Mouse (Mus musculus) liver, embryonic 12.5 days (tissue): Measurements from ENCODE around the gene Vwc2l. TPM values are rescaled to one million over a fixed set of nuclear protein-coding genes. Genes with fewer than 3 reads are reported as not detected.

Experiments used
- ATAC-seq: fragments of 200-750 bp; cut with Nextera tagmentation; 2 replicates; pipeline ENCODE4 v1.8.0; 2017; ENCODE audit warnings: moderate number of reproducible peaks, mild to moderate bottlenecking, moderate library complexity
- H3K27ac ChIP-seq: fragments of 300-500 bp; sonication (generic); 2 replicates; pipeline ENCODE4 v1.5.1; 2016; ENCODE audit warnings: mild to moderate bottlenecking
- H3K27me3 ChIP-seq: fragments of 300-500 bp; sonication (generic); replicated peaks from 2 replicates; pipeline ENCODE4 v1.6.1; 2016; ENCODE audit warnings: mild to moderate bottlenecking, moderate library complexity
- H3K36me3 ChIP-seq: fragments of 300-500 bp; sonication (generic); 2 replicates; pipeline ENCODE4 v1.6.1; 2016; ENCODE audit warnings: mild to moderate bottlenecking, moderate library complexity
- H3K4me1 ChIP-seq: fragments of 300-500 bp; sonication (generic); 2 replicates; pipeline ENCODE4 v1.6.1; 2016
- H3K4me2 ChIP-seq: fragments of 300-500 bp; sonication (generic); 2 replicates; pipeline ENCODE4 v1.6.1; 2016; ENCODE audit warnings: mild to moderate bottlenecking, moderate library complexity
- H3K4me3 ChIP-seq: fragments of 300-500 bp; sonication (generic); 2 replicates; pipeline ENCODE4 v1.5.1; 2016; ENCODE audit warnings: mild to moderate bottlenecking, moderate library complexity
- H3K9ac ChIP-seq: fragments of 300-500 bp; sonication (generic); 2 replicates; pipeline ENCODE4 v1.6.1; 2016; ENCODE audit warnings: mild to moderate bottlenecking, moderate library complexity
- H3K9me3 ChIP-seq: fragments of 300-500 bp; sonication (generic); replicated peaks from 2 replicates; pipeline ENCODE4 v1.6.1; 2016; ENCODE audit warnings: mild to moderate bottlenecking, moderate library complexity
- WGBS: fragments of 180-500 bp; shearing (Covaris S2); methylation state at CpG from one replicate; pipeline ENCODE4 v1.1.7; 2016; ENCODE audit not compliant: insufficient replicate concordance; 5-methylcytosine and 5-hydroxymethylcytosine counted together
- polyA plus RNA-seq: library from polyadenylated mRNA; unstranded; fragments of >200 nt; fragmentation: Nextera tagmentation; extraction: Ambion mirVana; gene quantifications from 2 replicates; pipeline ENCODE4 v1.2.1, GENCODE M21; 2016

Vwc2l gene
- polyA plus RNA-seq = 0.02 TPM in 1 of 2 replicates, not detected in the other

GRCm38 (mm10) chr1:70725655-70726066, at the start of gene Vwc2l:
TSS of gene Vwc2l (plus strand) at chr1:70725715.
- Histone ChIP-seq H3K36me3 (no peaks in the 10 kb centered on the region), H3K4me3 (no peak within 1 kb of the TSS), H3K9me3 (no peaks in the 10 kb centered on the region), H3K27me3 (no peaks in the 10 kb centered on the region), H3K9ac (no peak within 1 kb of the TSS), H3K4me2 (no peak within 1 kb of the TSS), H3K27ac (no peak within 1 kb of the TSS), H3K4me1 (no peaks in the 10 kb centered on the region)
- ATAC-seq = no peak
- WGBS = 8% methylated on average over 13 of the region's 13 CpGs

- Histone ChIP-seq H3K4me2 (no peak overlapping the region), H3K4me3 (no peak overlapping the region), H3K4me1 (no peaks in the 10 kb centered on the region), H3K27ac (no peak overlapping the region), H3K9me3 (no peaks in the 10 kb centered on the region), H3K27me3 (no peaks in the 10 kb centered on the region), H3K9ac (no peak overlapping the region), H3K36me3 (no peaks in the 10 kb centered on the region)
- 59% methylated on average over 2 of the region's 2 CpGs for WGBS
- no peak for ATAC-seq
These were observed 33.0 kb upstream of the Vwc2l start for GRCm38 (mm10) chr1:70692529-70692928.

- no peak overlapping the region for H3K27ac ChIP-seq
- H3K4me2 ChIP-seq = no peak overlapping the region
- WGBS = 61% methylated on average over 5 of the region's 5 CpGs
- no peak for ATAC-seq
- no peaks in the 10 kb centered on the region for H3K4me1 ChIP-seq
- H3K36me3 ChIP-seq = no peaks in the 10 kb centered on the region
- H3K9me3 ChIP-seq = no peaks in the 10 kb centered on the region
- H3K27me3 ChIP-seq = no peaks in the 10 kb centered on the region
- no peak overlapping the region for H3K9ac ChIP-seq
- H3K4me3 ChIP-seq = no peak overlapping the region
These were observed 25.2 kb upstream of the Vwc2l start for GRCm38 (mm10) chr1:70700270-70700669.

GRCm38 (mm10) chr1:70703934-70704333, 21.6 kb upstream of the Vwc2l start:
- no peaks in the 10 kb centered on the region for H3K36me3 ChIP-seq
- no peaks in the 10 kb centered on the region for H3K4me1 ChIP-seq
- H3K27ac ChIP-seq = no peak overlapping the region
- no peak for ATAC-seq
- 59% methylated on average over 3 of the region's 3 CpGs for WGBS
- no peaks in the 10 kb centered on the region for H3K9me3 ChIP-seq
- H3K27me3 ChIP-seq = no peaks in the 10 kb centered on the region
- H3K9ac ChIP-seq = no peak overlapping the region
- no peak overlapping the region for H3K4me3 ChIP-seq
- H3K4me2 ChIP-seq = no peak overlapping the region

GRCm38 (mm10) chr1:70705821-70706220, 19.7 kb upstream of the Vwc2l start:
- Histone ChIP-seq H3K27ac (no peak overlapping the region), H3K4me2 (no peak overlapping the region), H3K27me3 (no peaks in the 10 kb centered on the region), H3K9ac (no peak overlapping the region), H3K4me3 (no peak overlapping the region), H3K36me3 (no peaks in the 10 kb centered on the region), H3K9me3 (no peaks in the 10 kb centered on the region), H3K4me1 (no peaks in the 10 kb centered on the region)
- 64% methylated on average over 3 of the region's 3 CpGs for WGBS
- ATAC-seq = no peak

GRCm38 (mm10) chr1:70725045-70725444, 470 bp upstream of the Vwc2l start:
- no peaks in the 10 kb centered on the region for H3K4me1 ChIP-seq
- no peaks in the 10 kb centered on the region for H3K36me3 ChIP-seq
- no peak overlapping the region for H3K27ac ChIP-seq
- no peaks in the 10 kb centered on the region for H3K27me3 ChIP-seq
- H3K4me3 ChIP-seq = no peak overlapping the region
- no peaks in the 10 kb centered on the region for H3K9me3 ChIP-seq
- 56% methylated on average over 5 of the region's 5 CpGs for WGBS
- no peak for ATAC-seq
- no peak overlapping the region for H3K4me2 ChIP-seq
- H3K9ac ChIP-seq = no peak overlapping the region

- no peak for ATAC-seq
- H3K4me1 ChIP-seq = no peaks in the 10 kb centered on the region
- H3K9ac ChIP-seq = no peak overlapping the region
- no peaks in the 10 kb centered on the region for H3K9me3 ChIP-seq
- no peaks in the 10 kb centered on the region for H3K36me3 ChIP-seq
- no peak overlapping the region for H3K4me3 ChIP-seq
- H3K4me2 ChIP-seq = no peak overlapping the region
- H3K27me3 ChIP-seq = no peaks in the 10 kb centered on the region
- no peak overlapping the region for H3K27ac ChIP-seq
These were observed 61.6 kb downstream of the Vwc2l start for GRCm38 (mm10) chr1:70787146-70787545.

GRCm38 (mm10) chr1:70791636-70792035, 66.1 kb downstream of the Vwc2l start:
- no peak overlapping the region for H3K9ac ChIP-seq
- no peaks in the 10 kb centered on the region for H3K36me3 ChIP-seq
- H3K4me1 ChIP-seq = no peaks in the 10 kb centered on the region
- ATAC-seq = no peak
- H3K9me3 ChIP-seq = no peaks in the 10 kb centered on the region
- no peak overlapping the region for H3K4me2 ChIP-seq
- H3K27ac ChIP-seq = no peak overlapping the region
- H3K4me3 ChIP-seq = no peak overlapping the region
- no peaks in the 10 kb centered on the region for H3K27me3 ChIP-seq
- 74% methylated on average over 5 of the region's 5 CpGs for WGBS

GRCm38 (mm10) chr1:70795094-70795493, 69.6 kb downstream of the Vwc2l start:
- WGBS = 55% methylated on average over 4 of the region's 4 CpGs
- Histone ChIP-seq H3K4me1 (no peaks in the 10 kb centered on the region), H3K4me2 (no peak overlapping the region), H3K36me3 (no peaks in the 10 kb centered on the region), H3K9ac (no peak overlapping the region), H3K27ac (no peak overlapping the region), H3K9me3 (no peaks in the 10 kb centered on the region), H3K27me3 (no peaks in the 10 kb centered on the region), H3K4me3 (no peak overlapping the region)
- no peak for ATAC-seq

- Histone ChIP-seq H3K27ac (no peak overlapping the region), H3K4me1 (no peaks in the 10 kb centered on the region), H3K4me3 (no peak overlapping the region), H3K27me3 (no peaks in the 10 kb centered on the region), H3K9me3 (no peaks in the 10 kb centered on the region), H3K9ac (no peak overlapping the region), H3K36me3 (no peaks in the 10 kb centered on the region), H3K4me2 (no peak overlapping the region)
- WGBS = 49% methylated on average over 3 of the region's 3 CpGs
- no peak for ATAC-seq
These were observed 77.9 kb downstream of the Vwc2l start for GRCm38 (mm10) chr1:70803401-70803800.

- Histone ChIP-seq H3K27ac (no peak overlapping the region), H3K27me3 (no peaks in the 10 kb centered on the region), H3K4me2 (no peak overlapping the region), H3K4me3 (no peak overlapping the region), H3K4me1 (no peaks in the 10 kb centered on the region), H3K9me3 (no peaks in the 10 kb centered on the region), H3K36me3 (no peaks in the 10 kb centered on the region), H3K9ac (no peak overlapping the region)
- ATAC-seq = no peak
- WGBS = 38% methylated on average over 2 of the region's 2 CpGs
These were observed 97.6 kb downstream of the Vwc2l start for GRCm38 (mm10) chr1:70823111-70823510.

- no peak for ATAC-seq
- Histone ChIP-seq H3K9me3 (no peaks in the 10 kb centered on the region), H3K27ac (no peak overlapping the region), H3K36me3 (no peaks in the 10 kb centered on the region), H3K4me1 (no peaks in the 10 kb centered on the region), H3K9ac (no peak overlapping the region), H3K4me2 (no peak overlapping the region), H3K4me3 (no peak overlapping the region), H3K27me3 (no peaks in the 10 kb centered on the region)
- 70% methylated on average over 3 of the region's 3 CpGs for WGBS
These were observed 107.7 kb downstream of the Vwc2l start for GRCm38 (mm10) chr1:70833262-70833661.

- Histone ChIP-seq H3K4me1 (no peaks in the 10 kb centered on the region), H3K27me3 (no peaks in the 10 kb centered on the region), H3K4me2 (no peak overlapping the region), H3K27ac (no peak overlapping the region), H3K9me3 (no peaks in the 10 kb centered on the region), H3K9ac (no peak overlapping the region), H3K4me3 (no peak overlapping the region), H3K36me3 (no peaks in the 10 kb centered on the region)
- 67% methylated on average over 7 of the region's 7 CpGs for WGBS
- no peak for ATAC-seq
These were observed 116.7 kb downstream of the Vwc2l start for GRCm38 (mm10) chr1:70842222-70842621.
